Mouse (Mus musculus) midbrain, embryonic 11.5 days (tissue): ENCODE measurements around the gene Eva1b. TPM values are rescaled to one million over a fixed set of nuclear protein-coding genes. Genes with fewer than 3 reads are reported as not detected.
"Not testable (repeated sequence)": the region's sequence is repeated elsewhere in the genome, so short reads cannot be mapped to it uniquely, and the experiment has no call there.

Experiments
- ATAC-seq: fragments of 200-750 bp; cut with Nextera tagmentation; 2 replicates; pipeline ENCODE4 v1.8.0; 2017; ENCODE audit warnings: moderate TSS enrichment, moderate library complexity; ENCODE audit not compliant: low FRiP score
- DNase-seq: peaks from one replicate; pipeline ENCODE4 v3.0.0; 2015; ENCODE audit warnings: low spot score; ENCODE audit errors: missing footprints
- H3K27ac ChIP-seq: fragments of 300-500 bp; sonication (generic); 2 replicates; pipeline ENCODE4 v1.5.1; 2014; ENCODE audit warnings: low read depth, low read length
- H3K27me3 ChIP-seq: fragments of 300-500 bp; sonication (generic); 2 replicates; pipeline ENCODE4 v1.6.1; 2014; ENCODE audit warnings: mild to moderate bottlenecking, low read length, moderate library complexity, mixed read lengths; ENCODE audit not compliant: control insufficient read depth, insufficient read depth
- H3K36me3 ChIP-seq: fragments of 300-500 bp; sonication (generic); 2 replicates; pipeline ENCODE4 v1.6.1; 2014; ENCODE audit warnings: mild to moderate bottlenecking, low read length, moderate library complexity, mixed read lengths; ENCODE audit not compliant: control insufficient read depth, insufficient read depth
- H3K4me1 ChIP-seq: fragments of 300-500 bp; sonication (generic); 2 replicates; pipeline ENCODE4 v1.6.1; 2014; ENCODE audit warnings: low read length; ENCODE audit not compliant: control insufficient read depth, insufficient read depth
- H3K4me2 ChIP-seq: fragments of 300-500 bp; sonication (generic); 2 replicates; pipeline ENCODE4 v1.6.1; 2014; ENCODE audit warnings: mild to moderate bottlenecking, moderate library complexity
- H3K4me3 ChIP-seq: fragments of 300-500 bp; sonication (generic); 2 replicates; pipeline ENCODE4 v1.5.1; 2014; ENCODE audit warnings: low read depth, low read length
- H3K9ac ChIP-seq: fragments of 300-500 bp; sonication (generic); 2 replicates; pipeline ENCODE4 v1.6.1; 2014; ENCODE audit warnings: low read length
- H3K9me3 ChIP-seq: fragments of 300-500 bp; sonication (generic); 2 replicates; pipeline ENCODE4 v1.6.1; 2016; ENCODE audit warnings: low read length; ENCODE audit not compliant: control insufficient read depth
- WGBS: fragments of 180-500 bp; shearing (Covaris S2); extraction: QIAGEN DNeasy Blood & Tissue Kit; methylation state at CpG from one replicate; pipeline ENCODE4 v1.1.7; 2014; 5-methylcytosine and 5-hydroxymethylcytosine counted together
- polyA plus RNA-seq: library from polyadenylated mRNA; unstranded; fragments of >200 nt; fragmentation: Nextera tagmentation; extraction: Ambion mirVana; gene quantifications from 2 replicates; pipeline ENCODE4 v1.2.1, GENCODE M21; 2014

The Eva1b gene
- polyA plus RNA-seq, 1 experiment from 2014 or later = 24.8 TPM

DNA sequence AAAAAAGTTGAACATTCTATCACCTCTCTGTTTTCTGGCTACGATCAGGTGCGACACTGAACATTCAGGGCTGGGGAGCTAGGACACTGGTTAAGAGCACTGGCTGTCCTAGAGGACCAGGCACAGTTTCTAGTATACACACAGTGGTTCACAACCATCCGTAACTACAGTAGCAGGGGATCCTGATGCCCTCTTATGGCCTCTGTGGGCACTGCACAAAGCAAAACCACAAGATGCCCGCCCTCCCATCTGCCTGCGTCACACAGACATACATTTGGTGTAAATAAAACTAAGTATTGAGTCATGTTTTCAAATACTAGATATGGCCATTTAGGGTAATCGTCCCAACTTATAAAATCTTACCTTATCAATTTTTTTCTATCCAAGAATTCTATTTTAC, 10.0 kb downstream of the Eva1b start:
- WGBS = 86% methylated on average over 6 of the region's 6 CpGs
- DNase-seq = no peak
- ATAC-seq = no peak

DNA sequence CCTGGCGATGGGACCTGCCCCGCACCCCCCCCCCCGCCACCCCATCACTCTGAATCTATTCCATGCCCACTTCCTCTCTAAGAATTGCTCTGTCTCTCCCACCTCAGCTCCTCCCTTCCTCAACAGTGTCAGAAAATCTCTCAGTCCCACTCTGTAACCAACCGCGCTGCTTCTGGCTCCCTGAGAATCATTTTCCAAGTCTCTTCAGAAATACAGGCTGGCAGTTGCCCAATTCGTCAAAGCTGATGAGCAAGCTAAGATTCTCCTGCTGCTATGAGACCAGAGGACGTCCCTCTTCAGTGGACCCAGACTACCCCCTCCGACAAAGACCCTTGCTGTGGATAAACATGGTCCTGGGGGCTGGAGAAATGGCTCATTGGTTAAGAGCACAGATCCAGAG, 11.9 kb downstream of the Eva1b start:
- Histone ChIP-seq H3K4me1 (peaks cover 8% of the 10 kb centered on the region), H3K27me3 (no peaks in the 10 kb centered on the region), H3K4me3 (no peak overlapping the region), H3K9ac (no peak overlapping the region), H3K4me2 (no peak overlapping the region), H3K36me3 (no peaks in the 10 kb centered on the region), H3K9me3 (no peaks in the 10 kb centered on the region), H3K27ac (no peak overlapping the region)
- ATAC-seq = no peak
- DNase-seq = no peak
- 79% methylated on average over 8 of the region's 8 CpGs for WGBS

More for the DNA sequence above, 10.0 kb downstream of the Eva1b start:
- Histone ChIP-seq H3K9ac (no peak overlapping the region), H3K9me3 (no peaks in the 10 kb centered on the region), H3K4me2 (no peak overlapping the region), H3K4me3 (no peak overlapping the region), H3K27ac (no peak overlapping the region), H3K27me3 (no peaks in the 10 kb centered on the region), H3K36me3 (no peaks in the 10 kb centered on the region), H3K4me1 (no peaks in the 10 kb centered on the region; the same call in 1 of the 2 replicates)

- H3K4me2 ChIP-seq = no peak overlapping the region
- WGBS = 95% methylated on average over 8 of the region's 8 CpGs
- no peak overlapping the region for H3K9ac ChIP-seq
- no peaks in the 10 kb centered on the region for H3K9me3 ChIP-seq
- H3K4me1 ChIP-seq = peaks cover 8% of the 10 kb centered on the region
- DNase-seq = no peak
- H3K36me3 ChIP-seq = no peaks in the 10 kb centered on the region; the same call in 1 of the 2 replicates
- H3K27me3 ChIP-seq = no peaks in the 10 kb centered on the region
- no peak for ATAC-seq
- no peak overlapping the region for H3K27ac ChIP-seq
- no peak overlapping the region for H3K4me3 ChIP-seq
Measured at GRCm38 (mm10) chr4:126160981-126161380, 13.4 kb downstream of the Eva1b start.

DNA sequence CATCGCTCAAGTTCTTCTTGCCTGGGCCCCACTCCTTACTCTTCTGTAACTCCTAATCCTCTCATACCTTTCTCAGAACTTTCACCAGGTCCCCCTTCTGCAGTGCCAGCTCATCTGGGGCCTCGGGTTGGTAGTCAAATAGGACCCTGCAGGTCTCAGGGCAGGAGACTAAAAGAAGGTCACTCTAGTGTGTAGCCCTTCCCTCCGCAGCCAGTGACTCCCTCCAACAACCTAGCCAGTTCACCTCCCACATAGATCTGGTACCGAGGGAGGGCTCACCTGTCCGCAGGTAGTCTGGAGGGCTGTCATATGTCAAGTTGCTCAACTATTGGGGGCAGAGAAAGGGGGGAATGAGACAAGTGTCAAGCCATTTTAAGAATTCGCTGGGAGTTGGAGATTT, 13.9 kb downstream of the Eva1b start:
- H3K36me3 ChIP-seq = peaks cover 2% of the 10 kb centered on the region; the same call in 1 of the 2 replicates
- no peak overlapping the region for H3K9ac ChIP-seq
- no peak overlapping the region for H3K4me3 ChIP-seq
- no peak overlapping the region for H3K4me2 ChIP-seq
- H3K4me1 ChIP-seq = peaks cover 8% of the 10 kb centered on the region
- ATAC-seq = no peak
- DNase-seq = no peak
- no peaks in the 10 kb centered on the region for H3K27me3 ChIP-seq
- WGBS = 91% methylated on average over 6 of the region's 6 CpGs
- H3K9me3 ChIP-seq = no peaks in the 10 kb centered on the region
- no peak overlapping the region for H3K27ac ChIP-seq

DNA sequence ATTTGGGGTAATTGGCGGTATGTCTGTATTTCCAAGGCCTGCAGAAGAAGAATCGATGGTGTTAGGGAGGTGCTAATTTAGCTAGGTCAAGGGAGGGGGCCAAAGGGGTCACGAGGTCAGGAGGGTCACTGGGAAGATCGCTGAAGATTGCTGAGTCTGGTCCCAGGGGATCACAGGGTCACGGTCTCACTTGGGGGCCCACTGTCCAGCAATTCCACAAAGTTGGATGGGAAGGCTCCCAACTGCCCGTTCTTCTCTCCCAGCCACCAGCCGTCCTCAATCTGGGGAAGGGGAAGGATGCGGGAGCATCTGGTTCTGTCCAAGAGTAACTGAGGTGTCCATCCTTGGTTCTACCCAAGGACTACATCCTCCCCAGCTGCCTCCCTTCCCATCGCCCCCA, 14.4 kb downstream of the Eva1b start:
- Histone ChIP-seq H3K36me3 (peaks cover 7% of the 10 kb centered on the region; the same call in 1 of the 2 replicates), H3K27ac (no peak overlapping the region), H3K9me3 (no peaks in the 10 kb centered on the region), H3K9ac (no peak overlapping the region), H3K4me3 (no peak overlapping the region), H3K4me2 (peak overlapping the region; percentile 98), H3K4me1 (peaks cover 8% of the 10 kb centered on the region), H3K27me3 (no peaks in the 10 kb centered on the region)
- ATAC-seq (no peak), DNase-seq (no peak)
- 62% methylated on average over 9 of the region's 9 CpGs for WGBS

- WGBS = under 1% methylated on average over 44 of the region's 44 CpGs
- no peaks in the 10 kb centered on the region for H3K9me3 ChIP-seq
- peaks cover 8% of the 10 kb centered on the region for H3K4me1 ChIP-seq
- H3K27ac ChIP-seq = no peak overlapping the region
- H3K9ac ChIP-seq = peak overlapping the region; percentile 77
- peak; percentile 89 for ATAC-seq
- peaks cover 7% of the 10 kb centered on the region; the same call in 1 of the 2 replicates for H3K36me3 ChIP-seq
- H3K4me3 ChIP-seq = peak overlapping the region; percentile 49
- peak overlapping the region; percentile 98 for H3K4me2 ChIP-seq
- H3K27me3 ChIP-seq = no peaks in the 10 kb centered on the region
- DNase-seq = peak; percentile 95
Measured at GRCm38 (mm10) chr4:126162544-126163066, 15.1 kb downstream of the Eva1b start.

- DNase-seq (peak; percentile 93), ATAC-seq (peak; percentile 34; the same call in 1 of the 2 replicates)
- Histone ChIP-seq H3K27me3 (no peaks in the 10 kb centered on the region), H3K4me2 (peak within 1 kb of the TSS; percentile 98), H3K4me1 (peaks cover 8% of the 10 kb centered on the region), H3K36me3 (peaks cover 11% of the 10 kb centered on the region), H3K4me3 (peak within 1 kb of the TSS; percentile 49), H3K27ac (no peak within 1 kb of the TSS), H3K9me3 (no peaks in the 10 kb centered on the region), H3K9ac (peak within 1 kb of the TSS; percentile 77)
- 6% methylated on average over 22 of the region's 22 CpGs for WGBS
Measured at GRCm38 (mm10) chr4:126163067-126163659, 15.6 kb downstream of the Eva1b start, which contains the start of gene Sh3d21. TSS of gene Sh3d21 (minus strand) at chr4:126163491.

- H3K4me3 ChIP-seq = no peak overlapping the region
Measured at GRCm38 (mm10) chr4:126163685-126164084, 16.1 kb downstream of the Eva1b start.

GRCm38 (mm10) chr4:126165092-126165491, 17.5 kb downstream of the Eva1b start:
- not testable (repeated sequence) for H3K9me3 ChIP-seq, H3K9ac ChIP-seq, H3K4me2 ChIP-seq, DNase-seq, H3K4me1 ChIP-seq, H3K27me3 ChIP-seq, H3K27ac ChIP-seq, ATAC-seq, H3K4me3 ChIP-seq
- 75% methylated on average over 8 of the region's 10 CpGs for WGBS
- H3K36me3 ChIP-seq = peaks cover 23% of the 10 kb centered on the region

More at GRCm38 (mm10) chr4:126163685-126164084, 16.1 kb downstream of the Eva1b start:
- H3K4me2 ChIP-seq = no peak overlapping the region
- no peaks in the 10 kb centered on the region for H3K27me3 ChIP-seq
- WGBS = 65% methylated on average over 4 of the region's 4 CpGs
- no peaks in the 10 kb centered on the region for H3K9me3 ChIP-seq
- peaks cover 13% of the 10 kb centered on the region for H3K36me3 ChIP-seq
- H3K9ac ChIP-seq = no peak overlapping the region
- no peak overlapping the region for H3K27ac ChIP-seq
- H3K4me1 ChIP-seq = peaks cover 8% of the 10 kb centered on the region
- DNase-seq (no peak), ATAC-seq (no peak)
